Mouse (Mus musculus): Measurements from ENCODE around the gene Aldh16a1.

DNA sequence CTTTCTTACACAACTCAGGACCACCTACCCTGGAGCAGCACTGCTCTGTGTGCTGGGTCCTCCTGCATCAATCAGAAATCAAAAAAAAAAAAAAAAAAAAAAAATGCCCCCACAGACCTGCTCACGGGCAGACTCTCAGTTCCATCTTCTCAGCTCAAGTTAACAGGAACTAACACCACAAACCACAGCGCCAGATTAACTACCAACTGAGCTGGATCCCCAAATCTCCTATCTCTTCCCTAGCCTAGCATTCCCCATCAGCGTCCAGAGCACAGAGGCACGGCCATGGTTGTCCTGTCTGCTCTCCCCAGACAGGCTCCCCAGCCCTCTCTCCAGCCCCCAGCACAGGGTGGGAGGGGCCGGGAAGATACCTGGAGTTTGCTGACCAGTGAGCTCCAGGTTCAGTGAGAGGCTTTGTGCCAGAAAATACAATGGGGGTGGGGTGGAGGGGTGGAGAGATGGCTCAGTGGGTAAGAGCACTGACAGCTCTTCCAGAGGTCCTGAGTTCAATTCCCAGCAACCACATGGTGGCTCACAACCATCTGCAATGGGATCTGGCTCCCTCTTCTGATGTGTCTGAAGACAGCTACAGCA is 47.2 kb downstream of the Aldh16a1 start:
- TF ChIP-seq MEF2A (IDR thresholded peaks at IDR 0.05; ENCODE audit: borderline replicate concordance, low read depth, low read length) (no peak), NRF1 (IDR thresholded peaks at IDR 0.05; ENCODE audit: low read depth, low read length) (no peak), CTCF (conservative IDR thresholded peaks at IDR 0.05 in 1 of 2, IDR thresholded peaks at IDR 0.05 in 1 of 2; ENCODE audit: low read depth in 2 of 2, low read length in 2 of 2) (no peak), CHD2 (IDR thresholded peaks at IDR 0.05; ENCODE audit: low read length) (no peak), HCFC1 (IDR thresholded peaks at IDR 0.05; ENCODE audit: low read depth, low read length) (no peak), USF1 (IDR thresholded peaks at IDR 0.05; ENCODE audit: low read depth, low read length) (no peak), TBP (conservative IDR thresholded peaks at IDR 0.05; ENCODE audit: low read depth, low read length) (no peak), CHD1 (IDR thresholded peaks at IDR 0.05; ENCODE audit: low read depth, low read length) (no peak), POLR2A (IDR thresholded peaks at IDR 0.05; ENCODE audit: low read depth, low read length) (no peak), SIN3A (IDR thresholded peaks at IDR 0.05; ENCODE audit: low read length) (no peak), E2F4 (IDR thresholded peaks at IDR 0.05; ENCODE audit: insufficient replicate concordance, low read depth, low read length) (no peak), SMC3 (IDR thresholded peaks at IDR 0.05; ENCODE audit: low read depth, low read length) (no peak), EP300 (IDR thresholded peaks at IDR 0.05; ENCODE audit: low read length) (no peak), MAZ (IDR thresholded peaks at IDR 0.05; ENCODE audit: low read depth, low read length) (no peak)

Data from CH12.LX (cell line).